Mouse (Mus musculus) midbrain, embryonic 12.5 days (tissue): ENCODE results near the gene Vmn2r45. TPM values are rescaled to one million over a fixed set of nuclear protein-coding genes. Genes with fewer than 3 reads are reported as not detected.
"Not testable (repeated sequence)": the region's sequence is repeated elsewhere in the genome, so short reads cannot be mapped to it uniquely, and the experiment has no call there.

Source experiments
- ATAC-seq: fragments of 200-750 bp; cut with Nextera tagmentation; 2 replicates; pipeline ENCODE4 v1.8.0; 2017; ENCODE audit warnings: low read depth, moderate TSS enrichment, moderate library complexity; ENCODE audit not compliant: low FRiP score
- H3K27ac ChIP-seq: fragments of 300-500 bp; sonication (generic); replicated peaks from 2 replicates; pipeline ENCODE4 v1.5.1; 2016; ENCODE audit warnings: mild to moderate bottlenecking
- H3K27me3 ChIP-seq: fragments of 300-500 bp; sonication (generic); 2 replicates; pipeline ENCODE4 v1.6.1; 2016; ENCODE audit warnings: mild to moderate bottlenecking
- H3K36me3 ChIP-seq: fragments of 300-500 bp; sonication (generic); 2 replicates; pipeline ENCODE4 v1.6.1; 2016
- H3K4me1 ChIP-seq: fragments of 300-500 bp; sonication (generic); 2 replicates; pipeline ENCODE4 v1.6.1; 2016
- H3K4me2 ChIP-seq: fragments of 300-500 bp; sonication (generic); replicated peaks from 2 replicates; pipeline ENCODE4 v1.6.1; 2016; ENCODE audit warnings: mild to moderate bottlenecking, moderate library complexity
- H3K4me3 ChIP-seq: fragments of 300-500 bp; sonication (generic); 2 replicates; pipeline ENCODE4 v1.5.1; 2016; ENCODE audit warnings: mild to moderate bottlenecking
- H3K9ac ChIP-seq: fragments of 300-500 bp; sonication (generic); replicated peaks from 2 replicates; pipeline ENCODE4 v1.6.1; 2016; ENCODE audit warnings: mild to moderate bottlenecking, moderate library complexity
- H3K9me3 ChIP-seq: fragments of 300-500 bp; sonication (generic); 2 replicates; pipeline ENCODE4 v1.6.1; 2016; ENCODE audit warnings: mild to moderate bottlenecking
- WGBS: fragments of 180-500 bp; shearing (Covaris S2); methylation state at CpG from one replicate; pipeline ENCODE4 v1.1.7; 2016; 5-methylcytosine and 5-hydroxymethylcytosine counted together
- polyA plus RNA-seq: library from polyadenylated mRNA; unstranded; fragments of >200 nt; fragmentation: Nextera tagmentation; extraction: Ambion mirVana; gene quantifications from 2 replicates; pipeline ENCODE4 v1.2.1, GENCODE M21; 2016

Gene Vmn2r45
- polyA plus RNA-seq: not detected in 2 replicates

DNA sequence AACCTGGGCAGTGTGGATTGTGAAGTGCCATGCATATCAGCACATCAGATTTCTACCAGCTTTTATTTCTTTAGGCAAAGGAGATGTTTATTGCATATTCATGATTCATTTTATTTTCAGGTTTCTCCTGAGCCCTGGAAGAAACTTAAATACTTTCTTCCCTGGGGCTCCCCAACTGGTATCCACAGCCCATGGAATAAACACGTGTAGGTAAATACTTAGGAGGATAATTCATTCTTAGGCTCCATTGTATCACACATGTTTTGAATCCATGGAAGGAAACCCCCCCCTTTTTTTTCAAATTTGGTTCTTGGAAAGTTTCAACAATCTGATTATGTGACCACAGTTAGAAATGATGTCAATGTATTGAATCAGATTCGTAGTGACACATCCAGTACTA lies at the start of gene Vmn2r45:
Gene Vmn2r45, minus strand, starts transcription at position 101 of the 400 bp plus-strand sequence.
- ATAC-seq, H3K9me3 ChIP-seq, H3K36me3 ChIP-seq, H3K4me1 ChIP-seq, H3K4me2 ChIP-seq, H3K4me3 ChIP-seq, H3K9ac ChIP-seq, H3K27me3 ChIP-seq, H3K27ac ChIP-seq: not testable (repeated sequence)
- 70% methylated on average over 2 of the region's 2 CpGs for WGBS

Other genes starting within 250 kb of the Vmn2r45 start
- gene Vmn2r43, start 228.5 kb downstream of the Vmn2r45 start, polyA plus RNA-seq: not detected in 2 replicates
- not detected in 2 replicates for gene Vmn2r44, start 105.7 kb downstream of the Vmn2r45 start, polyA plus RNA-seq